Mouse (Mus musculus) T-cell, adult 2 months (primary cell): ENCODE results near the gene Caskin1.

ENCODE experiments used
- DNase-seq: peaks from one replicate; pipeline ENCODE4 v3.0.0; 2022; ENCODE audit warnings: low spot score

The Caskin1 gene

DNA sequence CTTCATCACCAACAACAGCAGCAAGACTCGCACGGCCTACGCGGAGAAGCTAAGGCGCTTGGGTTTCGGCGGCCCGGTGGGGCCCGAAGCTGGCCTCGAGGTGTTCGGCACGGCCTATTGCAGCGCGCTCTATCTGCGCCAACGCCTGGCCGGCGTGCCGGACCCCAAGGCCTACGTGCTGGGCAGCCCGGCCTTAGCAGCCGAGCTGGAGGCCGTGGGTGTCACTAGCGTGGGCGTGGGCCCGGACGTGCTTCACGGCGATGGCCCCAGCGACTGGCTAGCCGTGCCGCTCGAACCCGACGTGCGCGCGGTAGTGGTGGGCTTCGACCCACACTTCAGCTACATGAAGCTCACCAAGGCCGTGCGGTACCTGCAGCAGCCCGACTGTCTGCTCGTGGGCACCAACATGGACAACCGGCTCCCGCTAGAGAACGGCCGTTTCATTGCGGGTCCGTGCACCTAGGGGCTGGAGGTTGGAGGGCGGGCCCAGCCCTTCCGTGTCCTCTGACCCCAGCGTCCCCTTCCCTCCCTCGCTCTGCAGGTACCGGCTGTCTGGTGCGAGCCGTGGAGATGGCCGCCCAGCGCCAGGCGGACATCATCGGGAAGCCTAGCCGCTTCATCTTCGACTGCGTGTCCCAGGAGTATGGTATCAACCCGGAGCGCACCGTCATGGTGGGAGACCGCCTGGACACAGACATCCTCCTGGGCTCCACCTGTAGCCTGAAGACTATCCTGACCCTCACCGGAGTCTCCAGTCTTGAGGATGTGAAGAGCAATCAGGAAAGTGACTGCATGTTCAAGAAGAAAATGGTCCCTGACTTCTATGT lies 17.5 kb upstream of the Caskin1 start:
- DNase-seq: no peak

DNA sequence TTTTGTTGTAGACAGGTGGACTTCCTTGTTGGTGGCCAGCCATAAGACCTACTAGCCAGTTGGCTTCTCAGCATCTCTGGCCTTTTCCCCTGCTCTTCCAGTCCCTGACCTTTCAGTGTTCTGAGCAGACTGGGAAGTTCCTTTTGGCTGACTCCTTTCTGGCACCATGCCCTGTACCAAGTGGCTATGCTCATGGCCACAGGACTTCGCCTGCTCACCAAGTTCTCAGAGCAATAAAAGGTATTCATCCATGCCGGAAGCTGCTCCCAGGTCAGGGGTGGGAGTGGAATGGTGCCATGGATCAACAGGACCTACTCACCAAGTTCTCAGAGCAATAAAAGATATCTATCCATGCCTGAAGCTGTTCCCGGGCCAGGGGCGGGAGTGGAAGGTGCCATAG lies 15.9 kb upstream of the Caskin1 start:
- no peak for DNase-seq

DNA sequence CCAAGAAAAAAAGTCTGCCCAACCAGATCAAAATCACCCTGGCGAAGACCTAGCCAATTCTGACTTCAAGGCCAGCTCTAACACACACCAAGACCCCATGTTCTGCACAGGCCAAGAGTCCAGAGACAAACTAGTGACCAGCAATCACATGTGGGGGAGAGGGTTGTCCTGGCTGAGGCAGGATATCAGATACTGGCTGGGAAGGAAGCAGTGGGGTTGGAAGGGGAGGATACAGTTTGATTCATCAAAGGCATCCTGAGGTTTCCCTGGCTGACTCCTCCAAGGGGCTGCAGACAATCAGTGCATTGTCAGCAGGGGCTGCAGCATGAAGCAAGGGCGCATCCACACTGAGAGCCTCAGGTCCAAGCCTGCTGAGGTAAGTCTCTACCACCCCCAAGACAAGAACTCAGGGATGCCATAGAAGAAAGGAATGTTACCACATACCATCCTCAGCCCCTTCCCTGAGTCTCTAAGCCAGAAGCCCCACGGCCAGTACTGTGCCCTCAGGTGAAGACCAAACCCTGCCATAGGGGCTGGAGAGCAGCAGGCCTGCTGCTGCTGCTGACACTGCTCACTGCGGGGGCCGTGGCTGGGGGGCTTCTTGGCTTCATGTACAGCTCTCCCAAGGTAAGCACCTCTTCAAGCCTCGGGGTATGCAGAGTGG lies 14.7 kb upstream of the Caskin1 start, which contains the start of gene Bricd5:
TSS of gene Bricd5 (plus strand) at position 273 of the 664 bp plus-strand sequence.
- no peak for DNase-seq

DNA sequence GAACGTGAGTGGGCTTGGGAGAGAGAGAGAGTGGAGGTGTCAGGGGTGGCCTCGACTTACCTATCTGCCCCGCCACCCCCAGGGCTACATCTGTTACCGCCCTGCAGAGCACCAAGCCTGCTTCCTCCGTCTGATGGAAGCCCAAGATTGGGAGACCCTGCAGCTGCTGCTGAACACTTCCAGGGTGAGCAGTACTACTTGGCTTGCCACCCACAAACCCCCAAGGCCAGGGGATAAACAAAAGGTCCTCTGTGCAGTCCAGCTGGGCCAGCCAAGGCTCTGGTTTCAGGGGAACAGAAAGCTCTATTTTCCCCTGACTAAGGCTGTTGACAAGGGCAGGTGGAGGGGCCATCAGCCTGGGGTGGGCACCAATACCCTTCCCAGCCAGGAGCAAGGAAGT lies 13.8 kb upstream of the Caskin1 start:
- DNase-seq: no peak

DNA sequence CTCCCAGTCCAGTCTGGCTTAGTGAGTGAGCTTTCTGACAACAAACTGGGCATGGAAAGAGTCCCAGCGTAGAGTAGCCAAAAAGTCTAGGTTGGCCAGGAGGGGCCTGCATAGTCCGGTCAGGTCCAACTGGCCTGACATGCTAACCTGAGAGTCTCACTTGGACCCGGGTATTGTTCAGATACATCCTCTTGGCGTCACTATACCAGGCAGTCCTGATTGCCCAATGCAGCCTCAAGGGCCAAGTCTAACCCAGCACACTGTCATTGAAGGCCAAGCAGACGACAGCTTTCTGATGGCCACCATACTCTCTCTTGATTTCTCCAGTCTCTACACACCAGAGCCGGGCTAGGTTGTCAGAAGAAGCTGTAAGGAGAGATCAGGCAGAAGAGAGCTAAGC lies 12.8 kb upstream of the Caskin1 start:
- no peak for DNase-seq

DNA sequence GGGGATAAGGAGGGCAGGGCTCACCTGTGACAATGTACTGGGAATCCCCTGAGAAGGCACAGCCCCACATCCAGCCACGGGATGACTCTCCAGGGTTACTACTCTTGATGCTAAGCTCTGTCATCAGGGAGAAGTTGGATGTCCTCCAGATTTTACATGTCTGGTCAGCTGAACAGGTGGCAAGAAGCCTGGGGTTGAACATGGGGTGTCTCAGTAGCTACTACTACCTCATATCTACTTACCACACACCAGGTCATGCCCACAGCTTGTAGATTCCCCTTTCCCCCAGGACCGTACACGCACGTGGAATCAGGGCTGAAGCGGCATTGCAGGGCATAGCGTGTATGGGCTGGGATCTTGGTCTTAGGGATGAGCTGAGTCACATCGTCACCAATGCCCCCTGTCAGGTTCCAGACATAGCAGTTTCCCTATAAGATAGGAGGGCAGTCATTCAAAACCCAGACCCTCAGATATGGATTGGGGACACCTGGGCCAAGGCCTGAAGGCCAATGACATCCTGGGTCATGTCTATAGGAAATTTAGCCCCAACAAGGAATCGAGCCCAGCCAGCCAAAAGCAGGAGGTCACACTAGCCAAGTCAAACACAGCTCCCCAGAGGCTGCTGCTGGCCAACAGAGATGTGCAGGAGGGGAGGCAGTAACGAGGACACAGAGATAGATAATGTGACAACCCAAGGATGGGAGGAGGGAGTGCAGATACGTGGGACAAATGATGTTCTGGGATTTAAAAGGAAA lies 12.2 kb upstream of the Caskin1 start:
- no peak for DNase-seq

DNA sequence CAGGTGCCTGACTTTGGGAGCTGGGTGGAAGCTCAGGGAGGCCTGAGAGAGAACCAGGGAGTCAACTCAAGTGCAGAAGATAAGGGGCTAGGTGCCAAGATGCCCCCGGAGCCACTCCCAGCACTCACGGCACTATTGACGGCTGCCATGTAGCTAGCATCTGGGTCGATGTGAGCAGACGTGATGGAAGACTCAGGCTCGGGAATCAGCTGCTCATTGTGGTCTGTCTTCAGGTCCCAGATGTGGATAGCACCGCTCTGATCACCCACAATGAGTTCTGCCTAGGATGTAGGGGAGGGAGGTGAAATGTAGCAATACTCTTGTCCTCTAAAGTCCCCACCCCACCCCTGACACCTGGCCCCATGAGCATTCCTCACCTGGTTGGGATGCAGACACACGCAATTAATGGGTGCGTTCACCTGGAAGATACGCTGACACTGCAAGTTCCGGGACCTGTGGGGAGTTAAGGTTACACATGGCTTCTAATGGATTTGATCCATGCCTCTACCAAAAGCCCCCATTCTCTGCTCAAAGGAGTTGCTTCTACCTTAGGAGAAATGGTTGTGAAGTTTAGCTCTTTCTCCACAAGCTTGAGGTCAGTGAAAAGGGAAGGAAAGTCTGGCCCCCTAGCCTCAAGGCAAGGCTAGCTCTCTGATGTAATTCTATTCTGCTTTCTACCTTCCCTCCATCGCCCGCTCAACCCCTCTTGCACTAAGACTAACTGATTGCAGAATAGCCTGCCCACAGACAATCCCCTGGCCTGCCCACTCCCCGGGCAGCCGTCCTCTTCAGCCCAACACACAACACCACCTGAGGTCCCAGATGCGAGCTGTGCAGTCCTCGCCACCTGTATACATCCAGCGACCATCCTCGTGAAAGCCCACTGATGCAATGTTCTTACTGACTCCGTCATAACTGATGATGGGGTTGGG lies 11.1 kb upstream of the Caskin1 start:
- DNase-seq: no peak

DNA sequence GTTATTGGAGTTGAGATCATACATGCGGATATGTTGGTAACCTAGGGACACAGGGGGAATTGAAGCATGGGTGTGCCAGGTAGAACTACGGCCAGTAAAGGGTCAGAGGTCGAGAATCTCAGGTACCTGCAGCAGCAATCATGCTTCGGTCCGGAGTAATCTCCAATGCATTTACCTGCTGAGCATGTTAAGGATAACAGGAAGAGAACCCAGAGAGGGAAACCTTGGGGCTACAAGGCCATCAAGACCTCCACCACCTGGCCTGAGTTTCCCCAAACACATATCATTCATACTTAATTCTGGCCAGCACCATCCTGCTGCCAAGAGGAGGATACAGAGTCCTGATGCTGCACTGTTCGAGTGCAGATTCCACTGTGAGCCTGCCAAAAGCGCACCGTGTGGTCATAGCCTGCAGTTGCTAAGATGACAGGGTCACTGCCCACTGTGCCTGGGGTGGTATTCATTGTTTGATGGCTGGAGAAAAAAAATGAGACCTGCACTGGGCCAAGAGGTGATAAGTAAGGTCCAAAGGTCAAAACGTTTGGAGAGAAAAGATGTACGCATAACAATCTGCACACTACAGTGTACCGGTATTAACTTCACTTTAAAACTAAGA lies 10.3 kb upstream of the Caskin1 start:
- DNase-seq: no peak

DNA sequence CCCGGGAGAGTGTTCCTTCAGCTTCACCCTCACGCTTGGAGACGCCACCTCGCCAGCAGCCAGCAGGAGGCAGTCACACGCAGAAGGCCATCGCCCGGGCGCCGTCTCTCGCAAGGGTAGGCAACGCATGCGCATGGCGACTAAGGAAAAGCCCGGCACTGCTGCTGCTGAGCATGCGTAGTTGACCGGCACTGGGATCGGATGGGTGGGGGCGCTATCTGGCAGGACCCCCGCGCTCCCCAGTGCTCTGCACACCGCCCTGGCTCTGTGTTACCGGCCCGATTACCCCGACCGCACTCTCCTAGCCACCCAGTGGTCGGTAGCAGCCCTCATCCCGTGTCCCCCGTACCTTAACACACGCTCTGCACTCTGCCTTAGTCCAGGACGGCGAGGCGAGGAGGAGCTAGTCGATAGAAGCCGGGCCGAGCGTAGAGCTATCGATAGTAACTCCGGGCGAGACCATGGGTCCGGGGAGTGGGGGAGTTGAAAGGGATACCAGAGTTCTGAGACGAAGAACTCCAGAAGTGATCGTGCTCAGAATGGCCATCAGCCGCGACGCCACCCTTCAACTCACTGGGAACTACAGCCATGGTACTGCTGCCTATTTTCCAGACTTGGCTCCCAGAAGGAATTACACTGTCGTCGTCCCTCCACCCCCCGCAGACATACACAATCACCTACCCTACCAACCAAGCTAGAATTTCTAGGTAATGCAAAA lies 9.6 kb upstream of the Caskin1 start, which contains the start of gene Mlst8:
TSS of gene Mlst8 (minus strand) at position 416 of the 718 bp plus-strand sequence.
- peak; percentile 95 for DNase-seq

DNA sequence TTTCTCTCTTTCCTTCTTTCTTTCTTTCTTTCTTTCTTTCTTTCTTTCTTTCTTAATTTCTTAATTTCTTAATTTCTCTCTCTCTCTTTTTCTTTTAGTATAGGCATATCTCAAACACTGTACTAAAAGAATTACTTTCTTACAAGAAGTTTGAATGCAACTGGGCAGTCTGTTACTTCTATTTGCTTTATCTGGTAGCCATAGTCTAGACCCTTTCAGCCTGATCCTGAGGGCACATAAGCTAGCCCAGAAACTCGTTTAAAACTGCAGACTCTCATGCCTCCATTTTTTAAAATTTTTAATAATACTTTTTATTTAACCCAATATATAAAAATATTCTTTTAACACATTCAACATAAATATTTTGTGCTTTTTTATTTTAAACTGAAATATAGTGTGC lies 9.0 kb upstream of the Caskin1 start:
- DNase-seq: no peak

DNA sequence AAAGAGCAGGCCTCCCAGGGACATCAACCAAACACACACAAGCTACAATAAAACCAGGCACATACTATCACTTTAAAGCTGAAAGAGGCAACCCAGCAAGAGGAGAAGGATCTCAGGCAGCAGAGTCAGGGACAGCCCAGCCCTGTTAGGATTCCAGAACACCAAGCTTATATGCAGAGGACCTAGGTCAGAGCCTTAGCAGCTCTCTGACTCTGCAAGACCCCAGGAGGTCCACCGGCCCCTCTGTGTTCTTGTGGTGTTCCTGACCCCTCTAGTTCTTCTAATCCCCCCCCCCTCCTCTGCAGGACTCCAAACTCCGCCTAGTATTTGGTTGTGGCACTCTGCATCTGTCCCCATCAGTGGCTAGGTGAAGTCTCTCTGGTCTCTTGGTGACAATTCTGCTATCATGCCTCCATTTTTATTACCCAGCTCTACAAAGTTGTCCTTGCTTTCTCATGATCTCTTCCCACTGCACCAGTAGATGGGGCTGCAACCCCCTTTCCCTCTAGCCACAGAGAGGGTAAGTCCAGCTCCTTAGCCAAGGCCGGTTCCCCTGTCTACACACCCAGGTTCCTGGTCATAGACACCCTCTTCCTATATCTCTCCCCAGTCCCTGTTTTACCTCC lies 8.1 kb upstream of the Caskin1 start:
- DNase-seq: no peak

DNA sequence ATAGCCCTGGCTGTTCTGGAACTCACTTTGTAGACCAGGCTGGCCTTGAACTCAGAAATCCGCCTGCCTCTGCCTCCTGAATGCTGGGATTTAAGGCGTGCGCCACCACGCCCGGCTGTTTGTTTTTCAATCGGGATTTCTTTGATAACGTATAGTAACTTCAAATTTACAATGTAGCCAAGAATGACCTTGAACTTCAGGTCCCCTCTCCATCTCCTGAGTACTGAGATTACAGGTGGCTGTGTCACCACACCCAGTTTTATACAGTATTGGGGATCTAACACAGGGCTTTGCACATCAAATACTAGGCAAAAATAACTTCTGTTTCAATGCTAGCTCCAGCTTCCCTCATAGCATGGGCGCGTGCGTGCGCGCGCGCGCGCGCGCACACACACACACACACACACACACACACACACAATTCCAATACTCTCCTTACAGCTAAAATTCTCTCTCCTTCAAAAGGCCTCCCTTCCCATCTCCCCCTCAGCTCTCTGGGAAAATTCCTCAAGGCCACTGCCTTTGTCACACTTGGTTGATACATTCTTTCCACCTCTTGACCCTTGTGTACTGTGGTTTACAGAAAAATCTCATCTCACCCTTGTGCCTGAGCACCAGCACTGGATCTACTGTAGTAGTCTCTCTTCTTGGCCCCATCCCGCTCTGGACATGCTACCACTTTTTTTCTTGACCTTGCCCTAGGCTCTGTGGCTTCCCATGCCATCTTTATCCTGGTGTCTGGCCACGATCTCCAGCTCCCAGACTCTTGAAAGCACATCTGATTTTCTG lies 7.2 kb upstream of the Caskin1 start:
- DNase-seq: no peak

DNA sequence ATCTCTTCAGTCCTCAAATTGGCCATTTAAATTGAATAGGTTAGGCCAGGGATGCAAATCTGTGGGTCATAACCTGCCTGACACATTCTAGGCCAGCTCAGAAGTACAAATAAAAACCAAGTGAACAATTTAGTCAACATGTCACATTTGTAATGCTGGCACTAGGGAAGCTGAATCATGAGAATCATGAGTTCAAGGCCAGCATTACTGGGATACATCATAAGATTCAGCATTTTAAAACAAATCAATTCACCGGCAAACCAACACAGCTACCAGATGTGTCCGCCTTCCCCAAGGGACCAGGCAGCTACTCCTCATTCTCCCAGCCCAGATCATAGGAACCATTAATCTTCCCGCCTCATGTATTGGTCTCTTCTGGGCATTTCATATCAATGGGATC lies 4.9 kb upstream of the Caskin1 start:
- DNase-seq: no peak

DNA sequence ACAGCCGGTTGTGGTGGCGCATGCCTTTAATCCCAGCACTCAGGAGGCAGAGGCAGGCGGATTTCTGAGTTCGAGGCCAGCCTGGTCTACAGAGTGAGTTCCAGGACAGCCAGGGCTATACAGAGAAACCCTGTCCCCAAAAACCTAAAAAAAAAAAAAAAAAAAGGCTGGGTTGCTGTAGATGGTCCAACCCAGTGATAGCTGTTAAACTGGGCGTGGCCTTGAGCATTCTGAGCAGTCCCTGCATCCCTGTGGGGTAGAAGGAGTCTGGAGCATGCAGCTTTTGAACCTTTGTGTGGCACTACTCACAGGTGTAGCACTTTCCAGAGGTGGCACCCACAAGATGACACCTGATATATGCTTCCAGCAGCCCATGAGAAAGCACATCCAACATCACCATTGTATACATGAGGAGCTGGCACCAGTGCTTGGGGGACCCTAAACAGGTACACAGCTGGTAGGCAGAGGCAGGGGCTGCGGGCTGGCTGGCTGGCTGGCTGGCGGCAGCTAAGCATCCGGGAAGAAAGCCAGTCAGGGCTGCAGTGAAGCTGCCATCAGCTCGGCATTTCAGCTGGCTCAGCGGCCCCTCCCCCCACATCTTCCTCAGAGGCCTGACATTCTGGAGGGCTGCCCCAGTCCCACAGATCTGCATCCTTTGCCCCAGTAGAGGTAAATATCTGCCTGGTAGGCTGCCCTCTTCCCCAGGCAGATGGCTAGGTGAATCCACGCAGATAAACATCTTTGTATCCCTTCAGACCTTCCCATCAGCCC lies 3.1 kb upstream of the Caskin1 start:
- DNase-seq: no peak

DNA sequence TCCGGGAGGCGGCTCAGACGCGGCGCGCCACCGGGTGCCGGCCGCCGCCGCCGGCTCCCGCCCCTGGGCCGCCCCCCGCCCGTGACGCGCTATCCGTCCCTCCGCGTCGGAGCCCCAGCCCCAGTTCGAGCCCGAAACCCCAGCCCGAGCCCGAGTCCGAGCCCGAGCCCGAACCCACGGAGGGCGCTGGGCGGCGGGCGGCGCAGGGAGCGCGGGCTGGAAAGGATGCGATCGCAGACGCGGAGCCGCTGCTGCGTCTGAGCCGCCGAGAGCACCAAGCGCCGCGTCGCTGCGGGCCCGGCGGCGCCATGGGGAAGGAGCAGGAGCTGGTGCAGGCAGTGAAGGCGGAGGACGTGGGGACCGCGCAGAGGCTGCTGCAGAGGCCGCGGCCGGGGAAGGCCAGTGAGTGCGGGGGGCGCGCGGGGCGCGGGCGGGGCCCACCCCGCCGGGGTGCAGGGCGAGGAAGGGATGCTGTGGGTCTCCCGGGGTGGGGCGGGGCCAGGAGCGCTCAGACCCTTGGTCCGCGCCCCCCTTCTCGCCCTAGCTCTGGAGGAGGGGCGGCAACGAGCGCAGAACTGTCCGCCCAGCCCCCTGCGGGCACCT lies 362 bp downstream of the Caskin1 start:
- DNase-seq: peak; percentile 28

DNA sequence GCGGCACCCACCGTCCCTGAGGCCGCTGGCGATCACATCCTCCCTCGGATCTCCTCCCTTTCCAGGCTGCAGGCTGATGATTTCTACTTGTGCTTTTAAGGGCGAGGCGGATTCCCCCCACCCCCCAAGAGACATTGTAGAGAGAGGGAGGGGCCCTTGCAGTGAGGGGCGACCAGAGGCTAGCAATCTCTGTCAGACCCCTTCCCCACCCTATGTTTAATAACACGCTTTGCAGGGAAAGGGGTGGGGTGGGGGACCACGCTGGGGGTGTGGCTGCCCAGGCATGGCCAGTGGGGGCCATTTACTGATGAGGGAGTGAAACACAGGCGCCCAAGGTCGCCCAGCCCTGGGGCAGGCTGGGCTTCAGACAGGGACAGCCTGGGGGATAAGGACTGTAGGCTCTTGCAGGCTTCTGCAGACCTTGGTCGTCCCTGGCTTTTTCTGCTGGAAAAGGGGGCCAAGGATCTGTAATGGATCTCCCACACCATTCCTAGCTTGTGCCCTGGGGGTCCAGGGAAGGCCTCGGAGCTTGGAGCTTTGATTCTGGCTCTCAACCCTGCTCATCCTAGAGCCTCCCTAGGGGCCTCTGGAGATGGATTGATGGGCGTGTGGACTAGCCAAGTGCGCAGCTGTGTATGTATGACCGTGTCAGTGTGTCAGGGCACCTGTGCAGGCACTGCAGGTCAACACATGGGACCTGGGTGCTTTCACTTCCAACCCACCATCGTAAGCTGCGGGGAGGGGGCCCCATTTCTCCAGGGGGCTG lies 1.0 kb downstream of the Caskin1 start:
- DNase-seq: no peak

DNA sequence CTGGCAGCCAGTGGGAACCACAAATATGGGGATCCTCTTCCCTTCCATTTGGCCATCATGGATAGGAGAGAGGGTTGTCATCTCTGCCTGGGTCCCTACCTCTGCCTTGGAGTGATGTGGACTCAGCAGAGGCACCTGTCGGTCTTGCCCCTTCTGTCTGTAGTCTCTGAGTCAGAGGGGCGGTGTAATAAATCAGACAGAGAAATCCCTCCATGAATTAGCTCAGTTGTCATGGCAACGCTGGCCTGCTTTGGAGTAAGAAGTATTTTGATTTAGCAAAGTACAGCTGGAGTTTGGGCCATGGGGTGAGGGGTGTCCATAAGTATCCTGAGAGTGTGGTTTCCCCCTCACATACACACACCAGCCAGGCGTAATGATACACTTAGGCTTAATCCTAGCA lies 2.0 kb downstream of the Caskin1 start:
- DNase-seq: no peak
